In the genomic region with DNA sequence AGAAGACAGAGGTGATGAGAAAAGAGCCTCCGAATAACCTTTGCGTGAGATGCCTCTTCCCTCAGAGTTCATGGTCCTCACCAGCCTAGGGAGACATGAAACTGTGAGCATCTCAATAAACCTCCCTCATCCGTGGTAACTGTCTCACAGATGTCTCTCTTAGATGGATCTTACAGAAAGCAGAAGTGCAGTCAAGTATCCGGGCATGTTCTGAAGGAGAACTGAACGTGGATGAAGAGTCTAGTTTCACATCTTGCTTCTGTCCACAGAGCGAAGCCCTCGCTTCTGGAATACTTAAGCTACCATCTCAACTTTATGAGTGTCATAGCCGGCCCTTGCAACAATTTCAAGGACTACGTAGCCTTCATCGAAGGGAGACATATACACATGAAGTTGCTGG, we compare ENCODE assay signal across 24 mouse cellular contexts.
A peak's percentile ranks its signal among the peaks of the same experiment; 100 is the strongest.
DNase-seq lines count a peak whose midpoint lies in the region; ATAC-seq and TF ChIP-seq lines count a peak whose summit lies in the region.
"Had no signal": no experiment of that assay in that cellular context is flagged by ENCODE, and none has a peak within 500 bp of the region (broad histone marks: within the 10 kb centered on the region; RNA-seq: fewer than 3 reads in every experiment).

No protein-coding gene starts in this region.

- no peaks in the 10 kb centered on the region for H3K36me3 ChIP-seq in MEL (ENCODE audit: control insufficient read depth in 1 of 2, insufficient read depth in 2 of 2, low read length in 2 of 2)
- H3K36me3 ChIP-seq: embryonic facial prominence, embryonic 12.5 days; forebrain, embryonic 15.5 days; G1E had no signal

- ATAC-seq in granulocyte monocyte progenitor cell, adult 5-6 weeks (replicated peaks; ENCODE audit: poor library complexity, severe bottlenecking): peak; percentile 87
- peak; percentile 60 for ATAC-seq in megakaryocyte progenitor cell, adult 5-6 weeks (replicated peaks; ENCODE audit: poor library complexity)
- ATAC-seq: CD4-positive, CD25-positive, alpha-beta regulatory T cell, adult 4 months; forebrain, embryonic 13.5 days; forebrain, embryonic 15.5 days; forebrain, postnatal 0 days had no signal

- no peak overlapping the region for H3K27ac ChIP-seq in MEL (ENCODE audit: control insufficient read depth, low read depth, low read length)
- H3K27ac ChIP-seq: embryonic facial prominence, embryonic 10.5 days; embryonic facial prominence, embryonic 12.5 days; forebrain, embryonic 13.5 days; forebrain, embryonic 15.5 days had no signal

- H3K9me3 ChIP-seq in MEL (replicated peaks; ENCODE audit: insufficient read depth, low read length): no peaks in the 10 kb centered on the region
- H3K9me3 ChIP-seq: embryonic facial prominence, embryonic 10.5 days; embryonic facial prominence, embryonic 12.5 days; forebrain, embryonic 13.5 days; forebrain, embryonic 15.5 days; G1E had no signal

- H3K4me3 ChIP-seq in MEL (ENCODE audit: control insufficient read depth in 1 of 2, insufficient read depth in 1 of 2, low read depth in 2 of 2, low read length in 2 of 2): no peak overlapping the region
- H3K4me3 ChIP-seq: embryonic facial prominence, embryonic 10.5 days; embryonic facial prominence, embryonic 12.5 days; forebrain, embryonic 13.5 days; forebrain, embryonic 15.5 days had no signal

- TF ChIP-seq EP300 in MEL (IDR thresholded peaks at IDR 0.05; ENCODE audit: low read depth in 1 of 2, low read length in 2 of 2): no peak

- no peak for TF ChIP-seq RAD21 in MEL (IDR thresholded peaks at IDR 0.05; ENCODE audit: low read depth, low read length)

- no peaks in the 10 kb centered on the region for H3K79me2 ChIP-seq in MEL (ENCODE audit: control insufficient read depth, insufficient read depth, low read length, poor library complexity)

- no peak for TF ChIP-seq POLR2A in MEL (IDR thresholded peaks at IDR 0.05; ENCODE audit: control insufficient read depth in 1 of 2, insufficient read depth in 1 of 2, low read depth in 1 of 2, low read length in 2 of 2, poor library complexity in 1 of 2)

- no peaks in the 10 kb centered on the region for H3K4me1 ChIP-seq in MEL (ENCODE audit: control insufficient read depth in 1 of 2, insufficient read depth in 2 of 2, low read length in 2 of 2)
- H3K4me1 ChIP-seq: forebrain, embryonic 13.5 days; forebrain, embryonic 15.5 days had no signal

- H3K9ac ChIP-seq in MEL (ENCODE audit: control insufficient read depth, low read depth, low read length, poor library complexity, severe bottlenecking): no peak overlapping the region
- H3K9ac ChIP-seq: embryonic facial prominence, embryonic 12.5 days; forebrain, embryonic 13.5 days; forebrain, embryonic 15.5 days; forebrain, postnatal 0 days had no signal

- TF ChIP-seq CTCF in MEL (IDR thresholded peaks at IDR 0.05 in 2 of 3, conservative IDR thresholded peaks at IDR 0.05 in 1 of 3; ENCODE audit: control insufficient read depth in 1 of 3, insufficient read depth in 1 of 3, low read depth in 2 of 3, low read length in 3 of 3, poor library complexity in 1 of 3, severe bottlenecking in 1 of 3): no peak

- H3K27me3 ChIP-seq in MEL (ENCODE audit: control insufficient read depth in 1 of 2, insufficient read depth in 2 of 2, low read length in 2 of 2): no peaks in the 10 kb centered on the region
- H3K27me3 ChIP-seq: CH12.LX; embryonic facial prominence, embryonic 12.5 days; forebrain, embryonic 13.5 days; forebrain, embryonic 15.5 days had no signal

- DNase-seq in MEL (ENCODE audit: low read depth, low spot score): peak; percentile 9
- DNase-seq in layer of hippocampus, adult 9-10 months (ENCODE audit: low spot score): no peak
- DNase-seq in layer of hippocampus, adult 8-10 months (ENCODE audit: low spot score in 2 of 2): no peak
- no peak for DNase-seq in heart, adult 9 months (ENCODE audit: low spot score in 2 of 2)
- DNase-seq: adrenal gland, adult 2 months; adrenal gland, postnatal 10 days; adrenal gland, postnatal 25 days; B cell, adult 2 months; cerebellum, adult 11 months; cerebellum, adult 18-20 months; cerebellum, adult 8-10 months; cerebellum, adult 9-11 months; cerebellum, postnatal 14 days; cerebellum, postnatal 36 days; forebrain, postnatal 0 days had no signal

TF ChIP-seq in MEL, 35 proteins besides CTCF, POLR2A, EP300 and RAD21:
- TF ChIP-seq MEF2A (IDR thresholded peaks at IDR 0.05; ENCODE audit: extremely low read depth, insufficient replicate concordance, low read depth, low read length, poor library complexity, severe bottlenecking) (no peak), TAL1 (IDR thresholded peaks at IDR 0.05; ENCODE audit: low read length) (no peak), ETS1 (IDR thresholded peaks at IDR 0.05; ENCODE audit: low read depth, low read length) (no peak), USF1 (IDR thresholded peaks at IDR 0.05; ENCODE audit: low read depth, low read length) (no peak), ZC3H11A (IDR thresholded peaks at IDR 0.05; ENCODE audit: low read depth, low read length) (no peak), MAX (IDR thresholded peaks at IDR 0.05; ENCODE audit: low read length) (no peak), POLR2AphosphoS5 (IDR thresholded peaks at IDR 0.05; ENCODE audit: borderline replicate concordance, low read depth, low read length) (no peak), ZMIZ1 (IDR thresholded peaks at IDR 0.05; ENCODE audit: low read depth, low read length) (no peak), RCOR1 (IDR thresholded peaks at IDR 0.05; ENCODE audit: low read depth, low read length) (no peak), HCFC1 (IDR thresholded peaks at IDR 0.05; ENCODE audit: low read depth, low read length) (no peak)
